Mouse (Mus musculus) olfactory bulb, adult 2 months (tissue): ENCODE measurements around the gene Ech1. TPM values are rescaled to one million over a fixed set of nuclear protein-coding genes. Genes with fewer than 3 reads are reported as not detected.

Experiments used
- H3K27ac ChIP-seq: fragments of 200-500 bp; 2 replicates; pipeline ENCODE4 v1.5.1; 2012; ENCODE audit warnings: low read depth, low read length; ENCODE audit not compliant: insufficient read depth
- H3K4me1 ChIP-seq: fragments of 200-500 bp; 2 replicates; pipeline ENCODE4 v1.6.1; 2012; ENCODE audit warnings: low read length; ENCODE audit not compliant: control insufficient read depth, insufficient read depth
- H3K4me3 ChIP-seq: fragments of 200-500 bp; 2 replicates; pipeline ENCODE4 v1.5.1; 2012; ENCODE audit warnings: mild to moderate bottlenecking, low read depth, low read length, moderate library complexity; ENCODE audit not compliant: insufficient read depth
- CTCF ChIP-seq: fragments of 200-500 bp; IDR thresholded peaks from 2 replicates; pipeline ENCODE4 v1.5.1; 2012; ENCODE audit warnings: low read depth, mild to moderate bottlenecking, low read length, moderate library complexity; ENCODE audit not compliant: insufficient read depth
- POLR2A ChIP-seq: fragments of 200-500 bp; IDR thresholded peaks from 2 replicates; pipeline ENCODE4 v1.6.1; 2012; ENCODE audit warnings: mild to moderate bottlenecking, low read depth, low read length, moderate library complexity; ENCODE audit not compliant: insufficient read depth
- WGBS: fragments of 180-500 bp; shearing (Covaris S2); methylation state at CpG from one replicate; pipeline ENCODE4 v1.1.7; 2018; 5-methylcytosine and 5-hydroxymethylcytosine counted together
- polyA plus RNA-seq: library from polyadenylated mRNA; stranded (reverse); fragments of >200 nt; gene quantifications from 2 replicates; pipeline ENCODE4 v1.2.4, GENCODE M21; 2012; ENCODE audit warnings: low replicate concordance; ENCODE audit not compliant: missing spikeins, insufficient read depth, insufficient read length

Ech1 gene
- polyA plus RNA-seq, 1 experiment, result not detected

DNA sequence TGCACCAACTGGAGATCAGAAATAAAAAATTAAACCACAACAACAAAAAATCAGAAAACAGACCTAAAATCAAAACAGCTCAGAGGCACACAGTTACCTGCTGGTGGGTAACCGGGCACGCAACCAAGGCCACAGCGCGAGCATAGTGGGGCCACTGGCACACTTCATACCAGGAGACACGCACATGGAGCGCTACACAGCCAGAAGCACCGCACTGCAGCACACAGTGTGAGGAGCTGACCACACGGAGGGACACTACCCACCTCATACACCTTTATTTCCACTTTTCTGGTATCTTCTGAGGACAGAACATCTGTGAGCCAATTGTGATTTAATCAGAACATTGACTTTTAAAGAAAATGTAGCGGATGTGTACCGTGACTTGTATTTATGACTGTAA, 8.1 kb upstream of the Ech1 start:
- H3K4me1 ChIP-seq, result peaks cover 61% of the 10 kb centered on the region
- WGBS, result 78% methylated on average over 10 of the region's 10 CpGs
- no peak for TF ChIP-seq POLR2A
- no peak for TF ChIP-seq CTCF

GRCm38 (mm10) chr7:28817524-28817923, 7.5 kb upstream of the Ech1 start:
- no peak overlapping the region for H3K27ac ChIP-seq
- 34% methylated on average over 6 of the region's 6 CpGs for WGBS
- peaks cover 60% of the 10 kb centered on the region for H3K4me1 ChIP-seq
- H3K4me3 ChIP-seq, result no peak overlapping the region
- TF ChIP-seq POLR2A (no peak), CTCF (no peak)

More for the DNA sequence above, 8.1 kb upstream of the Ech1 start:
- Histone ChIP-seq H3K4me3 (no peak overlapping the region), H3K27ac (no peak overlapping the region)

DNA sequence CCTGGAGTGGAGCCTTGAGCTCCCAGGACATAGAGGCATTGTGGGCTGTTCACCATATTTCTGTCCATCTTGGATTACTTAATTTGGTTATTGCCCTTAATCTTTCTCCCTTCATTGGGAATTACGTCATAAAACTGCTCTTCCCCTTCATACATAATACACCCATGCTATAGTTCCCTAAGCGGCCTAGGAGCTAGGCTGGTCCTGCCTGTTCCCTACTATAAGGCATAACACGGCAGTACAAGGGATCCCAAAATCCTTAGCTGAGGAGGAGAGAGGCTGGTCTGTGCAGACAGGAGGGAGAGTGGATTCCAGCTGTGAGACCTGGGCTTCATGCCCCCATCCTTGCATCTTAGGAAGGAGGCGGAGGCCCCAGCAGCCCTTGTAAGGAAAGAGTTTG, 7.1 kb upstream of the Ech1 start:
- 52% methylated on average over 4 of the region's 4 CpGs for WGBS
- TF ChIP-seq POLR2A (no peak), CTCF (no peak)
- Histone ChIP-seq H3K27ac (no peak overlapping the region), H3K4me1 (peaks cover 58% of the 10 kb centered on the region), H3K4me3 (no peak overlapping the region)

DNA sequence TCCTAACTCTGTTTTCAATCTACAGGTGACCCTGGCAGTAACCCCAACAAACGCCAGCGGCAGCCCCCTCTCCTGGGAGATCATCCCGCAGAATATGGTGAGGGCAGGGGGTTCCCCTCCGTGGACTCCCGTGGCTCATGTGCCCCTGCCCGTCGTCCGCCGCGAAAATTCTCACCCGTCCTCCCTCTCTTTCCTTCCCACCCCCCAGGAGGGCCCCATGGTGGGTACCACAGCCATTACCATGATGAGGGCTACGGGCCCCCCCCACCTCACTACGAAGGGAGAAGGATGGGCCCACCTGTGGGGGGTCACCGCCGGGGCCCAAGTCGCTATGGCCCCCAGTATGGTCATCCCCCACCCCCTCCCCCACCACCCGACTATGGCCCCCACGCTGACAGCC, 6.6 kb upstream of the Ech1 start:
- H3K4me3 ChIP-seq, result no peak overlapping the region
- no peak for TF ChIP-seq POLR2A
- TF ChIP-seq CTCF, result no peak
- H3K27ac ChIP-seq, result no peak overlapping the region
- peaks cover 56% of the 10 kb centered on the region for H3K4me1 ChIP-seq
- WGBS, result 70% methylated on average over 18 of the region's 18 CpGs

GRCm38 (mm10) chr7:28818861-28819452, 6.1 kb upstream of the Ech1 start:
- Histone ChIP-seq H3K4me1 (peaks cover 54% of the 10 kb centered on the region), H3K27ac (no peak overlapping the region), H3K4me3 (no peak overlapping the region)
- TF ChIP-seq POLR2A (no peak), CTCF (no peak)
- WGBS, result 83% methylated on average over 4 of the region's 4 CpGs

DNA sequence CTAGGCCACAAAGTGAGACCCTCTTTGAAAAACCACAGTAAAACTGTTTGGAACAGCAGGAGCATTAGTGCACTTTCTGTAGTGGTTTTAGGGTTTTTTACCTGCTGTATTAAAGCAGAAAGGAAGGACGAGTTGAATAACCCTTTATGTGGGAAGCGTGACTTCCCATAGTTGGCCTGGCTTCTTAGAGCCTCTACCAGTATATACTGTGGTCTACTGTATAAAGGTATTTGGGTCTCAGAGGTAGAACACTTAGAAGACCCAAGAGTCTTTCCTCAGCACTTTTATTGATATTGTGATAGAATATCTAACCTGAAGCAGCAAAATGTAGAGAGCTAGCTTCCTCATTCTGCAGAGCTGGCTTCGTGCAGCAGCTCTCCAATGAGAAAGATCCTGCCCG, 5.4 kb upstream of the Ech1 start:
- Histone ChIP-seq H3K4me1 (peaks cover 50% of the 10 kb centered on the region), H3K27ac (no peak overlapping the region), H3K4me3 (no peak overlapping the region)
- 69% methylated on average over 4 of the region's 4 CpGs for WGBS
- no peak for TF ChIP-seq POLR2A
- no peak for TF ChIP-seq CTCF

DNA sequence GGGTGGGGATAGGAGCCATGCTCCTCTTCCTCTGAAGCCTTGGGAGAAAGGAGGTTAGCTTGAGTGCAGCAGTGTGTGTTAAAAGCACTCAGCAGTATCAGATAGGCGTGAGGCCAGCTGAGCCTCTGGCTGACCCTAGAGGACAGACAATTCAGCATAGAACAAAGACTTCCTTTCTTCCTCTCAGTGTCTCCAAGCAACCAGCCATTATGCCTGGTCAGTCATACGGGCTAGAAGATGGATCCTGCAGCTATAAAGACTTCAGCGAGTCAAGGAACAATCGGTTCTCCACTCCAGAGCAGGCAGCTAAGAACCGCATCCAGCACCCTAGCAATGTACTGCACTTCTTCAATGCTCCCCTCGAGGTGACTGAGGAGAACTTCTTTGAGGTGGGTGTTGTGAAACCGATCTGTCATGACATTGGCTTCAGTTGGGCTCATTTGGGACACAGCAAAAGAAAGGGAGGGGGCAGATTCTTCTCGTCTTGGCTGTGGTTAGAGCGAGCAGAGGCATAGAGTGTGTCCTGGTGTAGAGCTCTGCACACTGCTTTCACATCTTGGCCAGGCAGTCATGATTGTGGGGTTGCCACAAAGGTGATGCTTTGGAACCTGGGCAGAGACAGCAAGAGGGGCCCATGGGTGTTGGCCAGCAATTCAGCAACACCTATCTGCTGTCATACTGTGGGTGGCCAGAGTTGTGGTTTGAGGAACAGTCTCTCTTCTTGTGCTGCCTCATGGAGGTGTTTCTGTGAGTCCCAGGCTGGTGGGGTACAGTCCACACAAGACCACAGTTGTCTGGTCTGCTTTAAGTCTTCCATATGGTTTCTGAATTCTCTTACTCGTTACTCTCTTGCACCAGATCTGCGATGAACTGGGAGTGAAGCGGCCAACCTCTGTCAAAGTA, 4.4 kb upstream of the Ech1 start:
- Histone ChIP-seq H3K27ac (peak overlapping the region; percentile 57), H3K4me3 (no peak overlapping the region), H3K4me1 (peaks cover 43% of the 10 kb centered on the region)
- TF ChIP-seq CTCF (no peak), POLR2A (no peak)
- 16% methylated on average over 12 of the region's 12 CpGs for WGBS

DNA sequence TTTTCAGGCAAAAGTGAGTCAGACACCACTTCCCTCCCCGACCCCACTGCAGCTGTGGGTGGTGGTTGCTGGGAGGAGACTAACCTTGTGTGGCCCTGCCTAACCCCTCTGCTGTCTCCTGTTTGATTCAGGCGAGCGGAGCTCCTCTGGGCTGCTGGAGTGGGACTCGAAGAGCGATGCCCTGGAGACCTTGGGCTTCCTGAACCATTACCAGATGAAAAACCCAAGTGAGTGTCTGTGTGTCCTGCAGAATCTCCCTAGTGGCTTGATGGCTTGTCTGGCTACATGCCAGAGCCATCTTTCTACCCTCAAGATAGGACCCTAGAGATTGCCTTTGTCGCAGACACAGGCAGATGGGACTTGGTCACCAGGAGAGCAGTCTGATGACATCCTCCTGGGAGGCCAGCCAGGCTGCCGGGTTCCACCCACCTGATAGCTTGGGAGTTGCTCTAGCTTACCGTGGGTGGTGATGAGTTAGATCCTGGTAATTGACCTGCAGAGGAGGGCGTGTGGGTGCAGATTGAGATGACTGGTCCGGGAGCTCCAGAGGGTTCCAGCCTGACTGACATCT, 3.7 kb upstream of the Ech1 start:
- Histone ChIP-seq H3K4me1 (peaks cover 42% of the 10 kb centered on the region), H3K27ac (peak overlapping the region; percentile 38; the same call in 1 of the 2 replicates), H3K4me3 (no peak overlapping the region)
- TF ChIP-seq CTCF (no peak), POLR2A (no peak)
- WGBS, result 27% methylated on average over 10 of the region's 10 CpGs

DNA sequence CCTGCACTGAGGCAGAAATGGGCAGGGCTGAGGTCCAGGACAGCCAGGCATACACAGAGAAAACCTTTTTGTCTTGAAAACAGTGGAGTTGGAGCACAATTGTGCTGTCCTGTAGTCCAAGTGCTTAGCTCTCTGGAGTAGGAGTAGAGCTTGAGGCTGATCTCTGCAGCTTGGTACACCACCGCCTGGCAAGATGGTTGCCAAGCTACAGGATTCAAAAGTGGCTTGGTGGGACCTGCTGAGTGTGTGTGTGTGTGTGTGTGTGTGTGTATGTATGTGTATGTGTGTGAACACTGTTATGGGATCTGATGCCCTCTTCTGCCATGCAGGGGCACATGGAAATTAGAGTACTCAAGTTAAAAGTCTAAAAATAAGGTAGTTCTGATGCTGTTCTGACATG, 2.5 kb upstream of the Ech1 start:
- H3K4me3 ChIP-seq, result no peak overlapping the region
- 24% methylated on average over 1 of the region's 1 CpGs for WGBS

More for the DNA sequence above, 2.5 kb upstream of the Ech1 start:
- TF ChIP-seq POLR2A (no peak), CTCF (no peak)
- no peak overlapping the region for H3K27ac ChIP-seq
- H3K4me1 ChIP-seq, result peaks cover 40% of the 10 kb centered on the region
